Mouse (Mus musculus): Measurements from ENCODE around the gene Prkcz. TPM values are rescaled to one million over a fixed set of nuclear protein-coding genes. Genes with fewer than 3 reads are reported as not detected.

Prkcz gene
- polyA plus RNA-seq, 1 experiment from 2014 or later = 11.3 TPM

DNA sequence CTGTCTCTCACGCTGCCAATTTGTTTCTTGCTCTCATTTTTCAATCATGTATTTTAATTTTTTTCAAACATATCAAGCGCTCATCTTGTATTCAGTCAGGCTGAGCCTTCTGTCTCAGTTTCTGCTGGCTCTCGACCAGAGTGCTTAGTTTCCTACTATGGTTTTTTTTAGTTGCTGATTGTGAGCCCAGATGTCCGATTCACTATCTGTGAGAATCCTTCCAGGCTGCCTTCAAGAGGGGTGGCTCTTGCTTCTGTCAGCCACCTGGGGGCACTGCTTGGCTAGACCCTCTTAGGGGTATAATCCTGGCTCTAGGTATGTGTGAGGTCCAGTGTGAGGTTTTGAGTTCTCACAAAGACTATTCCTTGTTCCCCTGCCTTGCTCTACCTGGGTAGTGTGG is 65.2 kb downstream of the Prkcz start:
- Histone ChIP-seq H3K9me3 (ENCODE audit: control insufficient read depth, low read length) (no peaks in the 10 kb centered on the region), H3K36me3 (ENCODE audit: control insufficient read depth, insufficient read depth, low read length) (no peaks in the 10 kb centered on the region), H3K4me3 (ENCODE audit: low read depth, low read length) (no peak overlapping the region), H3K27ac (replicated peaks) (no peak overlapping the region), H3K4me1 (replicated peaks; ENCODE audit: control insufficient read depth, insufficient read depth) (no peaks in the 10 kb centered on the region), H3K9ac (ENCODE audit: low read length) (no peak overlapping the region), H3K27me3 (ENCODE audit: control insufficient read depth, insufficient read depth, low read length) (no peaks in the 10 kb centered on the region), H3K4me2 (replicated peaks; ENCODE audit: low read depth) (no peak overlapping the region)
- no peak for TF ChIP-seq EP300 (optimal IDR thresholded peaks at IDR 0.05)
- TF ChIP-seq CTCF (IDR thresholded peaks at IDR 0.05; ENCODE audit: low read depth) = 0 out of 2 replicates have a peak, but pooled peaks have one; percentile 18
- 55% methylated on average over 4 of the region's 4 CpGs for WGBS
- DNase-seq (ENCODE audit: low spot score) = no peak
- ATAC-seq (ENCODE audit: low FRiP score, low TSS enrichment) = no peak

DNA sequence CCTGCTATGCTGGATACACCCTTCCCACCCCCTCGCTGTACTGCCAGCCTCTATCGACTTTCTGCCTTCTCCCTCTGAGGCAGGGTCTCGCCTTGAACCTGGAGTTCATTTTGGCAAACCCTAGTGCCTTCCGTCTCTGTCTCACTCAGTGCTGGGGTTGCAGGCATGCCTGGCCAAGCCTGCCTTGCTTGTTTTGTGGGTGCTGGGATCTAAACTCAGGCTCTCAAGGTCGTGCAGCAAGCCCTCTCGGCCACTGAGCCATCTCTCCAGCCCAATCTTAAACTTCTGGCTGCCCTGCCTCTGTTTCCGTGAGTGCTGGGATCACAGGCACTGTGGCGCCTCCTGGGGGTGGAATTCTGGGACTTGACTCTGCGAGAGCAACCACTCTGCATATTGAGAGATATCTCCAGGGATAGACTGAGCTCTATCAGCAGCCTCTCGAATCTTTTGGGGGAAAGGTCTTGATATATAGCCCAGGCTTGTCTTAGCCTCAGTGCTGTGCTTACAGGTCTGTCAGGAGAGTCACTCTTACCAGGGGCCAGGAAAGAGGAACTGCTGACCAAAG is 66.1 kb downstream of the Prkcz start:
- WGBS = 72% methylated on average over 10 of the region's 10 CpGs
- Histone ChIP-seq H3K4me1 (replicated peaks; ENCODE audit: control insufficient read depth, insufficient read depth) (no peaks in the 10 kb centered on the region), H3K36me3 (ENCODE audit: control insufficient read depth, insufficient read depth, low read length) (no peaks in the 10 kb centered on the region), H3K27ac (replicated peaks) (no peak overlapping the region), H3K9ac (ENCODE audit: low read length) (no peak overlapping the region), H3K9me3 (ENCODE audit: control insufficient read depth, low read length) (no peaks in the 10 kb centered on the region), H3K4me2 (replicated peaks; ENCODE audit: low read depth) (no peak overlapping the region), H3K27me3 (ENCODE audit: control insufficient read depth, insufficient read depth, low read length) (no peaks in the 10 kb centered on the region), H3K4me3 (ENCODE audit: low read depth, low read length) (no peak overlapping the region)
- ATAC-seq (ENCODE audit: low FRiP score, low TSS enrichment) (no peak), DNase-seq (ENCODE audit: low spot score) (no peak)
- TF ChIP-seq EP300 (optimal IDR thresholded peaks at IDR 0.05) (no peak), CTCF (IDR thresholded peaks at IDR 0.05; ENCODE audit: low read depth) (peak; percentile 50)

DNA sequence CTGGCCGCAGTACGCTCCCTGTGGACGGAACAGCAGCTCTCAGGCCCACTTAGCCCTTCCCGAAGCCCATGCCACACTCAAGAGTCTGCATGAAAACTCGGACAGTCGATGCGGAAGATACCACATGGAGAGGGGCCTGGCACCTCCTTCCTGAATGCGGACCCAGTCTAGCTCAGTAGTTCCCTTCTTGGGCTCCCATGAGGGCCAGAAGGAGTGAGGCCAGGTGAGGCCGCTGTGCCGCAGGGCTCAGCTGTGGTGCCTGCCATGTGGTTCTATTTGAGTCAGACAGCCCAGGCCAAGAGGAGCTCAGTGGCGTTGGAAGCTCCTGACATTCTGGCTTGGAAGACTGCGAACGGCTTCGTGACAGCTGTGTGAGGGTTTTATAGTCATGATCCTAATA is 66.8 kb downstream of the Prkcz start:
- Histone ChIP-seq H3K36me3 (ENCODE audit: control insufficient read depth, insufficient read depth, low read length) (no peaks in the 10 kb centered on the region), H3K4me3 (ENCODE audit: low read depth, low read length) (no peak overlapping the region), H3K4me2 (replicated peaks; ENCODE audit: low read depth) (no peak overlapping the region), H3K27ac (replicated peaks) (no peak overlapping the region), H3K27me3 (ENCODE audit: control insufficient read depth, insufficient read depth, low read length) (no peaks in the 10 kb centered on the region), H3K4me1 (replicated peaks; ENCODE audit: control insufficient read depth, insufficient read depth) (no peaks in the 10 kb centered on the region), H3K9ac (ENCODE audit: low read length) (no peak overlapping the region), H3K9me3 (ENCODE audit: control insufficient read depth, low read length) (no peaks in the 10 kb centered on the region)
- 88% methylated on average over 14 of the region's 14 CpGs for WGBS
- no peak for ATAC-seq (ENCODE audit: low FRiP score, low TSS enrichment)
- DNase-seq (ENCODE audit: low spot score) = no peak
- no peak for TF ChIP-seq EP300 (optimal IDR thresholded peaks at IDR 0.05)
- no peak for TF ChIP-seq CTCF (IDR thresholded peaks at IDR 0.05; ENCODE audit: low read depth)

DNA sequence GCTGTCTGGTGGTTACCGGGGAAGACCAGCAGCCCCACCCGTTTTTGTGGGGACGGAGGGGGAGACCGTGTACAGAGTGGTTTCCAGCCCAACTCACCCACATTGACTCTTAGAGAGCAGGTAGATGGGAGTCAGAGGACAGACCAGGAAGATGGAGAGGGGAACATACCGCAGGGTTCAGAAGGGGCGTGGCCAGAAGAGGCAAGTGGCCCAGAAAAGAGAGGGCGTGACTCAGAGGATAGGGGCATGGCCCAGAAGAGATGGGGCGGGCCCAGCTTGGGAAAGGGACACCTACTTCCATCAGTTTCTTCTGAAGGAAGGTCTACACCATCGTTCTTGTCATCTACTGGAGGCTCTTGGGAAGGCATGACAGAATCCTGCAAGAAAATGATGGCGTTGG is 68.3 kb downstream of the Prkcz start:
- Histone ChIP-seq H3K9ac (ENCODE audit: low read length) (no peak overlapping the region), H3K4me2 (replicated peaks; ENCODE audit: low read depth) (no peak overlapping the region), H3K36me3 (ENCODE audit: control insufficient read depth, insufficient read depth, low read length) (no peaks in the 10 kb centered on the region), H3K9me3 (ENCODE audit: control insufficient read depth, low read length) (no peaks in the 10 kb centered on the region), H3K27me3 (ENCODE audit: control insufficient read depth, insufficient read depth, low read length) (no peaks in the 10 kb centered on the region), H3K4me1 (replicated peaks; ENCODE audit: control insufficient read depth, insufficient read depth) (no peaks in the 10 kb centered on the region), H3K27ac (replicated peaks) (no peak overlapping the region), H3K4me3 (ENCODE audit: low read depth, low read length) (no peak overlapping the region)
- ATAC-seq (ENCODE audit: low FRiP score, low TSS enrichment) (peak; percentile 27; the same call in 1 of the 2 replicates), DNase-seq (ENCODE audit: low spot score) (no peak)
- no peak for TF ChIP-seq EP300 (optimal IDR thresholded peaks at IDR 0.05)
- TF ChIP-seq CTCF (IDR thresholded peaks at IDR 0.05; ENCODE audit: low read depth) = no peak
- 84% methylated on average over 10 of the region's 10 CpGs for WGBS

DNA sequence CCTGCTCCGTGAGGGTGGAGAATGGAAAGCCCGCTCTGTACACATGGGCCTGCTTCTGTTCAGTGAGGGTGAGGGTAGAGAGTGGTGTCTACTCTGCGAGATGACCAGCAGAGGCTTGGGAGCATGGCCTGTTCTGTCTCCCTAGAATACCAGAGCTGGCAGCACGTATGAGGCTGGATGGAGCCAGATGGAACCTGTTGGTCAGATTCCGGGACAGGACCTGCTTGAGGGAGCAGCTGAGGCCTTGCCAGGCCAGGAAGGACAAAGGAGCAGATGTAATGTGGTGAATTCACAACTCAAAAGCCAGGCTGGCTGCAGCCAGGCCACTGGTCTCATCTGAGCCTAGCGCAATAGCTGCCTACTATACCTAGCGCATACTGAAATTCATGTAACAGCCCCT is 71.1 kb downstream of the Prkcz start:
- no peak overlapping the region for H3K4me2 ChIP-seq (replicated peaks; ENCODE audit: low read depth)
- no peak overlapping the region for H3K4me3 ChIP-seq (ENCODE audit: low read depth, low read length)
- 82% methylated on average over 7 of the region's 7 CpGs for WGBS
- no peak overlapping the region for H3K27ac ChIP-seq (replicated peaks)
- no peaks in the 10 kb centered on the region for H3K27me3 ChIP-seq (ENCODE audit: control insufficient read depth, insufficient read depth, low read length)
- no peaks in the 10 kb centered on the region for H3K36me3 ChIP-seq (ENCODE audit: control insufficient read depth, insufficient read depth, low read length)
- no peaks in the 10 kb centered on the region for H3K4me1 ChIP-seq (replicated peaks; ENCODE audit: control insufficient read depth, insufficient read depth)
- no peaks in the 10 kb centered on the region for H3K9me3 ChIP-seq (ENCODE audit: control insufficient read depth, low read length)
- no peak for TF ChIP-seq CTCF (IDR thresholded peaks at IDR 0.05; ENCODE audit: low read depth)
- no peak for TF ChIP-seq EP300 (optimal IDR thresholded peaks at IDR 0.05)
- H3K9ac ChIP-seq (ENCODE audit: low read length) = no peak overlapping the region
- DNase-seq (ENCODE audit: low spot score) (no peak), ATAC-seq (ENCODE audit: low FRiP score, low TSS enrichment) (no peak)

DNA sequence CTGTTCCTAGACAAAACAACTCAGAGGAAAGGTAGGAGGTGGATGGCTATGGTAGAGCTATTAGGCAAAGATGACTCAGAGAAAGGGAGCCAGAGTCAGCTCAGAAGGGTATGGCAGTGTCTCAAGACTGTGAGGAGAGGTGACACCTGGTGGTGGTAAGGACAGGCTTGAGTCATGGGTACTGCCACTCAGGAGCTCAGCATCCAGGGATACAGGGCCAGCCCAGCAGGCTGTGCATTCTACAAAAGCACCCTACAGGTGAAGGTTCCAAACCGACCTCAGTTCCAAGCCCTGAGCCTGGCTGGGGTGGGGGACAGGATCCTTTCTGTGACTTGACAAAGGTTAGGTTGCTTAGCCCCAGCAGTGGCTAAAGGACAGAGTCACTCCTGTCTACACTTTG is 72.6 kb downstream of the Prkcz start:
- H3K4me2 ChIP-seq (replicated peaks; ENCODE audit: low read depth) = no peak overlapping the region
- no peak overlapping the region for H3K27ac ChIP-seq (replicated peaks)
- ATAC-seq (ENCODE audit: low FRiP score, low TSS enrichment) = no peak
- WGBS = 72% methylated on average over 1 of the region's 1 CpGs
- TF ChIP-seq CTCF (IDR thresholded peaks at IDR 0.05; ENCODE audit: low read depth) (peak; percentile 48), EP300 (optimal IDR thresholded peaks at IDR 0.05) (no peak)
- H3K4me1 ChIP-seq (replicated peaks; ENCODE audit: control insufficient read depth, insufficient read depth) = no peaks in the 10 kb centered on the region
- H3K36me3 ChIP-seq (ENCODE audit: control insufficient read depth, insufficient read depth, low read length) = no peaks in the 10 kb centered on the region
- H3K9ac ChIP-seq (ENCODE audit: low read length) = no peak overlapping the region
- H3K9me3 ChIP-seq (ENCODE audit: control insufficient read depth, low read length) = no peaks in the 10 kb centered on the region
- H3K27me3 ChIP-seq (ENCODE audit: control insufficient read depth, insufficient read depth, low read length) = no peaks in the 10 kb centered on the region
- H3K4me3 ChIP-seq (ENCODE audit: low read depth, low read length) = no peak overlapping the region
- DNase-seq (ENCODE audit: low spot score) = no peak
